Mouse (Mus musculus) testis, adult 2 months (tissue): ENCODE data around the gene Foxg1. TPM values are rescaled to one million over a fixed set of nuclear protein-coding genes. Genes with fewer than 3 reads are reported as not detected.

Source experiments
- H3K27ac ChIP-seq: fragments of 200-500 bp; 2 replicates; pipeline ENCODE4 v1.5.1; 2012; ENCODE audit warnings: low read depth, low read length; ENCODE audit not compliant: control insufficient read depth, insufficient read depth
- H3K27me3 ChIP-seq: fragments of 200-500 bp; 2 replicates; pipeline ENCODE4 v1.6.1; 2012; ENCODE audit warnings: mild to moderate bottlenecking, low read length, moderate library complexity; ENCODE audit not compliant: control insufficient read depth, insufficient read depth
- H3K36me3 ChIP-seq: fragments of 200-500 bp; 2 replicates; pipeline ENCODE4 v1.6.1; 2012; ENCODE audit warnings: mild to moderate bottlenecking, low read length; ENCODE audit not compliant: control insufficient read depth, insufficient read depth
- H3K4me1 ChIP-seq: fragments of 200-500 bp; 2 replicates; pipeline ENCODE4 v1.6.1; 2012; ENCODE audit warnings: low read length; ENCODE audit not compliant: control insufficient read depth, insufficient read depth
- H3K4me3 ChIP-seq: fragments of 200-500 bp; 2 replicates; pipeline ENCODE4 v1.5.1; 2012; ENCODE audit warnings: low read depth, mild to moderate bottlenecking, low read length, moderate library complexity, mixed read lengths; ENCODE audit not compliant: control insufficient read depth
- CTCF ChIP-seq: fragments of 200-500 bp; IDR thresholded peaks from 2 replicates; pipeline ENCODE4 v1.5.1; 2012; ENCODE audit warnings: low read depth, mild to moderate bottlenecking, inconsistent platforms, low read length, moderate library complexity; ENCODE audit not compliant: control insufficient read depth, insufficient read depth, insufficient replicate concordance
- POLR2A ChIP-seq: fragments of 200-500 bp; IDR thresholded peaks from 2 replicates; pipeline ENCODE4 v1.6.1; 2012; ENCODE audit warnings: low read depth, mild to moderate bottlenecking, inconsistent platforms, low read length, moderate library complexity; ENCODE audit not compliant: control insufficient read depth
- polyA plus RNA-seq: library from polyadenylated mRNA; depleted of rRNA; stranded (reverse); fragments of >200 nt; gene quantifications from 2 replicates; pipeline ENCODE4 v1.2.3, GENCODE M21; 2012

Gene Foxg1
- polyA plus RNA-seq, 1 experiment = 0.67 TPM

- Histone ChIP-seq H3K36me3 (no peaks in the 10 kb centered on the region), H3K27ac (no peak overlapping the region), H3K27me3 (peaks cover 11% of the 10 kb centered on the region), H3K4me3 (no peak overlapping the region), H3K4me1 (peaks cover 14% of the 10 kb centered on the region)
- TF ChIP-seq POLR2A (no peak), CTCF (no peak)
These were observed 617 bp upstream of the Foxg1 start for GRCm38 (mm10) chr12:49381721-49382365.

DNA sequence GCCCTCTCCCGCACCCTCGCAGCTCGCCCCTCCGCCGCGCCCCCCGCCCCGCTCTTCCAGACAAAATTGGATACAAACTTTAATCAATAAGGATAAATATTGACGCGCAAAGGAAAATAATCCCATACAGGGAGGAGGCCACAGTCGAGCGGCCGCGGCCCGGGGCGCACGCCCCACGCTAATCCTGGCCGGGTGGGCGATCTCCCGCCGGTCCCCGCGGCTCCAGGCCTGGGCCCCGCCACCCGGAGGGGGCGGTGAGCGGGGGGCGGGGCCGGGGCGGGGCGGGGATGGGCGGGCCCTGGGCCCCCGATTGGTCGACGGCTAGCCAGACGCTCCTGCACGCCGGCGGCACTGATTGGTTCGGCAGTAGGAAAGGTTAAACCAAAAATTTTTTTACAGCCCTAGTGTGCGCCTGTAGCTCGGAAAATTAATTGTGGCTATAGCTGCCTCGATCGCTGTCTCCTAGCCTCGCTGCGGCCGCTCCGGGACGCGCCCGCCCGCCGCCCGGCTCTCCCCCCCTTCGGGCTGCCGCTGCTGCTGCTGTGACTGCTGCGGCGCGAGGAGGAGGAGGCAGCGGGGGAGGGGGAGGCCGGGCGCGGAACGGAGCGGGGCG lies 1.2 kb downstream of the Foxg1 start:
- TF ChIP-seq CTCF (no peak), POLR2A (no peak)
- Histone ChIP-seq H3K36me3 (no peaks in the 10 kb centered on the region), H3K27me3 (peaks cover 11% of the 10 kb centered on the region), H3K27ac (no peak overlapping the region), H3K4me1 (peaks cover 14% of the 10 kb centered on the region), H3K4me3 (peak overlapping the region; percentile 60)

DNA sequence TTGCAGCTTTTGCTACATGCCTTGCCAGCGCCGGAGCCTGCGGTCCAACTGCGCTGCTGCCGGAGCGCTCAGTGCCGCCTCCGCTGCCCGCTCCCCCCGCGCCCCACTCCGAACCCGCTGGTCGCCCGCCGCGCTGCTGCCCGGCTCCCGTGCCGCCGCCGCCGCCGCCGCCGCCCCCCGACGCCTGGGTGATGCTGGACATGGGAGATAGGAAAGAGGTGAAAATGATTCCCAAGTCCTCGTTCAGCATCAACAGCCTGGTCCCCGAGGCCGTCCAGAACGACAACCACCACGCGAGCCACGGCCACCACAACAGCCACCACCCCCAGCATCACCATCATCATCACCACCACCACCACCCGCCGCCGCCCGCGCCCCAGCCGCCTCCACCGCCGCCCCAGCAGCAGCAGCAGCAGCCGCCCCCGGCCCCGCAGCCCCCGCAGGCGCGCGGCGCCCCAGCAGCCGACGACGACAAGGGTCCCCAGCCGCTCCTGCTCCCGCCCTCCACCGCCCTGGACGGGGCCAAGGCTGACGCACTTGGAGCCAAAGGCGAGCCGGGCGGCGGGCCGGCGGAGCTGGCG lies 1.9 kb downstream of the Foxg1 start:
- Histone ChIP-seq H3K27me3 (peaks cover 11% of the 10 kb centered on the region), H3K27ac (no peak overlapping the region), H3K4me1 (peaks cover 14% of the 10 kb centered on the region)

DNA sequence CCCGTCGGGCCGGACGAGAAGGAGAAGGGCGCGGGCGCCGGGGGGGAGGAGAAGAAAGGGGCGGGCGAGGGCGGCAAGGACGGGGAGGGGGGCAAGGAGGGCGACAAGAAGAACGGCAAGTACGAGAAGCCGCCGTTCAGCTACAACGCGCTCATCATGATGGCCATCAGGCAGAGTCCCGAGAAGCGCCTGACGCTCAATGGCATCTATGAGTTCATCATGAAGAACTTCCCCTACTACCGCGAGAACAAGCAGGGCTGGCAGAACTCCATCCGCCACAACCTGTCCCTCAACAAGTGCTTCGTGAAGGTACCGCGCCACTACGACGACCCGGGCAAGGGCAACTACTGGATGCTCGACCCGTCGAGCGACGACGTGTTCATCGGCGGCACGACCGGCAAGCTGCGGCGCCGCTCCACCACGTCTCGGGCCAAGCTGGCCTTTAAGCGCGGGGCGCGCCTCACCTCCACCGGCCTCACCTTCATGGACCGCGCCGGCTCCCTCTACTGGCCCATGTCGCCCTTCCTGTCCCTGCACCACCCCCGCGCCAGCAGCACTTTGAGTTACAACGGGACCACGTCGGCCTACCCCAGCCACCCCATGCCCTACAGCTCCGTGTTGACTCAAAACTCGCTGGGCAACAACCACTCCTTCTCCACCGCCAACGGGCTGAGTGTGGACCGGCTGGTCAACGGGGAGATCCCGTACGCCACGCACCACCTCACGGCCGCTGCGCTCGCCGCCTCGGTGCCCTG lies 2.6 kb downstream of the Foxg1 start, which contains the start of gene Gm43517:
TSS of gene Gm43517 (plus strand) at position 299 of the 755 bp plus-strand sequence.
- TF ChIP-seq CTCF = no peak
- no peak for TF ChIP-seq POLR2A
- H3K27me3 ChIP-seq = peaks cover 11% of the 10 kb centered on the region
- no peak within 1 kb of the TSS for H3K27ac ChIP-seq
- H3K36me3 ChIP-seq = no peaks in the 10 kb centered on the region
- H3K4me1 ChIP-seq = peaks cover 14% of the 10 kb centered on the region
- peak within 1 kb of the TSS; percentile 53 for H3K4me3 ChIP-seq

More for the DNA sequence above, 1.9 kb downstream of the Foxg1 start:
- H3K36me3 ChIP-seq = no peaks in the 10 kb centered on the region
- H3K4me3 ChIP-seq = peak overlapping the region; percentile 44
- TF ChIP-seq POLR2A (no peak), CTCF (no peak)

DNA sequence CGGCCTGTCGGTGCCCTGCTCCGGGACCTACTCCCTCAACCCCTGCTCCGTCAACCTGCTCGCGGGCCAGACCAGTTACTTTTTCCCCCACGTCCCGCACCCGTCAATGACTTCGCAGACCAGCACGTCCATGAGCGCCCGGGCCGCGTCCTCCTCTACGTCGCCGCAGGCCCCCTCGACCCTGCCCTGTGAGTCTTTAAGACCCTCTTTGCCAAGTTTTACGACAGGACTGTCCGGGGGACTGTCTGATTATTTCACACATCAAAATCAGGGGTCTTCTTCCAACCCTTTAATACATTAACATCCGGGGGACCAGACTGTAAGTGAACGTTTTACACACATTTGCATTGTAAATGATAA lies 3.2 kb downstream of the Foxg1 start:
- no peaks in the 10 kb centered on the region for H3K36me3 ChIP-seq
- H3K4me1 ChIP-seq = peaks cover 14% of the 10 kb centered on the region
- H3K27me3 ChIP-seq = peaks cover 11% of the 10 kb centered on the region
- no peak for TF ChIP-seq POLR2A
- TF ChIP-seq CTCF = no peak
- no peak overlapping the region for H3K27ac ChIP-seq
- H3K4me3 ChIP-seq = peak overlapping the region; percentile 53

DNA sequence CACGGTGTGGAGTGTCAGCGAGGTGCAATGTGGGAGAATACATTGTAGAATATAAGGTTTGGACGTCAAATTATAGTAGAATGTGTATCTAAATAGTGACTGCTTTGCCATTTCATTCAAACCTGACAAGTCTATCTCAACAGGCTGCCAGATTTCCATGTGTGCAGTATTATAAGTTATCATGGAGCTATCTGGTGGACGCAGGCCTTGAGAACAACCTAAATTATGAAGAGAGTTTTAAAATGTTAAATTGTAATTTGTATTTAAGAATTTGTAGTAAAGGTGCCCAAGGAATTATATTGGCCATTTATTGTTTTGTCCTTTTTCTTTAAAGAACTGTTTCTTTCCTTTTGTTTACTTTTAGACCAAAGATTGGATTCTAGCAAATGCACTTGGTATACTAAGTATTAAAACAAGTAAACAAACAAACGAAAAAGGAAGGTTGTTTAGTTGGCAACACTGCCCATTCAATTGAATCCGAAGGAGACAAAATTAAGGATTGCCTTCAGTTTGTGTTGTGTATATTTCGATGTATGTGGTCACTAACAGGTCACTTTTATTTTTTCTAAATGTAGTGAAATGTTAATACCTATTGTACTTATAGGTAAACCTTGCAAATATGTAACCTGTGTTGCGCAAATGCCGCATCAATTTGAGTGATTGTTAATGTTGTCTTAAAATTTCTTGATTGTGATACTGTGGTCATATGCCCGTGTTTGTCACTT lies 3.8 kb downstream of the Foxg1 start:
- Histone ChIP-seq H3K36me3 (no peaks in the 10 kb centered on the region), H3K27ac (no peak overlapping the region), H3K27me3 (peaks cover 11% of the 10 kb centered on the region), H3K4me1 (peaks cover 18% of the 10 kb centered on the region), H3K4me3 (no peak overlapping the region)
- TF ChIP-seq CTCF = no peak
- no peak for TF ChIP-seq POLR2A

DNA sequence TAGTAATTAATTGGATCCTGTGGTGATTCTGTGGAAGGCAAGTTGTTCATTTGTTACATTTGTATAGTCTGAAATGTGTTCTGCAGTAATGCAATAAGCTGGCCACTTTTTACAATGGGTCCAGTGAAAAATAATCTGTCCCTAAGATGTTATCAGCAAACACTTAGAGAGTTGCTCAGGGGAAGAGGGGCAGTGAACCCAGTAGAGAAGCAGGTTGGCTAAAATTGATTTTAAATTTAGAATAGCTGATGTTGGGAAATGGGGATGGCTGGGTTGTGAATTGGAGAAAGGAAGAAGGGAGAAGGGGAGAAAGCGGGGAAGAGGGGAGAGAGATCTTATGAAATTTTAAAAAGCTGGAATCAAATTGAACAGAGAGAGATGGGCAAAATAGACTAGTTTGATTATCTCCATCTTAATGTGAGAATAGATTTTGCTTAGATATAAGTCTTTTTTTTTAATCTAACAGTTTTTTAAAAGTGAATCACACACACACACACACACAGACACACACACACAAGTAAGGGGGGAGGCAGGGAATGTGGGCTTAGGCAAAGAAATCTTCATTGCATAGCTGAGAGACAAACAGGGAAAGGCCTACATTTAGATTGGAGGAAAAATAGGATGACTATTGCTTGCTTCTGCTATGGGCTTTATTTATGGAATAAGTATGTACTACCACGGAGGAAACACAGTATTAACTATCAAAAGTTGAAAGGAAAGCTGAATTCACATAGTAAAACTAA lies 5.6 kb downstream of the Foxg1 start:
- no peak for TF ChIP-seq CTCF
- H3K27ac ChIP-seq = no peak overlapping the region
- peaks cover 15% of the 10 kb centered on the region for H3K27me3 ChIP-seq

More for the DNA sequence above, 5.6 kb downstream of the Foxg1 start:
- no peak overlapping the region for H3K4me3 ChIP-seq
- H3K4me1 ChIP-seq = peaks cover 16% of the 10 kb centered on the region
- no peaks in the 10 kb centered on the region for H3K36me3 ChIP-seq
